Mouse (Mus musculus): Measurements from ENCODE around the gene Mettl17.

- TF ChIP-seq GATA1 (IDR thresholded peaks at IDR 0.05; ENCODE audit: borderline replicate concordance, low read length): no peak
- TF ChIP-seq FLI1 (IDR thresholded peaks at IDR 0.05; ENCODE audit: low read length): no peak
Measured at GRCm38 (mm10) chr14:51929968-51930367, 45.3 kb downstream of the Mettl17 start.
